Mouse (Mus musculus) forebrain, embryonic 13.5 days (tissue): ENCODE measurements around the gene Med4. TPM values are rescaled to one million over a fixed set of nuclear protein-coding genes. Genes with fewer than 3 reads are reported as not detected.
"Not testable (repeated sequence)": the region's sequence is repeated elsewhere in the genome, so short reads cannot be mapped to it uniquely, and the experiment has no call there.

Experiments
- ATAC-seq: fragments of 200-750 bp; cut with Nextera tagmentation; 2 replicates; pipeline ENCODE4 v1.8.0; 2017
- H3K27ac ChIP-seq: fragments of 300-500 bp; sonication (generic); 2 replicates; pipeline ENCODE4 v1.5.1; 2015; ENCODE audit warnings: inconsistent platforms, mild to moderate bottlenecking, moderate library complexity
- H3K27me3 ChIP-seq: fragments of 300-500 bp; sonication (generic); 2 replicates; pipeline ENCODE4 v1.6.1; 2015; ENCODE audit warnings: mild to moderate bottlenecking, inconsistent platforms
- H3K36me3 ChIP-seq: fragments of 300-500 bp; sonication (generic); 2 replicates; pipeline ENCODE4 v1.6.1; 2015; ENCODE audit warnings: mild to moderate bottlenecking, inconsistent platforms; ENCODE audit not compliant: poor library complexity, severe bottlenecking
- H3K4me1 ChIP-seq: fragments of 300-500 bp; sonication (generic); 2 replicates; pipeline ENCODE4 v1.6.1; 2015; ENCODE audit warnings: inconsistent platforms
- H3K4me2 ChIP-seq: fragments of 300-500 bp; sonication (generic); 2 replicates; pipeline ENCODE4 v1.6.1; 2015; ENCODE audit warnings: inconsistent platforms, mild to moderate bottlenecking, moderate library complexity
- H3K4me3 ChIP-seq: fragments of 300-500 bp; sonication (generic); 2 replicates; pipeline ENCODE4 v1.5.1; 2015; ENCODE audit warnings: mild to moderate bottlenecking, inconsistent platforms
- H3K9ac ChIP-seq: fragments of 300-500 bp; sonication (generic); 2 replicates; pipeline ENCODE4 v1.6.1; 2015; ENCODE audit warnings: mild to moderate bottlenecking, inconsistent platforms
- H3K9me3 ChIP-seq: fragments of 300-500 bp; sonication (generic); replicated peaks from 2 replicates; pipeline ENCODE4 v1.6.1; 2016; ENCODE audit warnings: inconsistent platforms
- WGBS: fragments of 180-500 bp; shearing (Covaris S2); methylation state at CpG from one replicate; pipeline ENCODE4 v1.1.7; 2015; 5-methylcytosine and 5-hydroxymethylcytosine counted together
- polyA plus RNA-seq: library from polyadenylated mRNA; unstranded; fragments of >200 nt; fragmentation: Nextera tagmentation; extraction: Ambion mirVana; gene quantifications from 2 replicates; pipeline ENCODE4 v1.2.1, GENCODE M21; 2015

The Med4 gene
- polyA plus RNA-seq, 1 experiment from 2014 or later, result 112 TPM

GRCm38 (mm10) chr14:73503237-73503933 lies 6.4 kb upstream of the Med4 start:
- Histone ChIP-seq H3K9ac (0 out of 2 replicates have a peak overlapping the region, but pooled peaks have one; percentile 26), H3K4me3 (no peak overlapping the region), H3K9me3 (no peaks in the 10 kb centered on the region), H3K4me2 (peak overlapping the region; percentile 20), H3K4me1 (peaks cover 26% of the 10 kb centered on the region), H3K27ac (peak overlapping the region; percentile 80), H3K36me3 (no peaks in the 10 kb centered on the region), H3K27me3 (no peaks in the 10 kb centered on the region)
- peak; percentile 81 for ATAC-seq
- WGBS, result 49% methylated on average over 13 of the region's 13 CpGs

GRCm38 (mm10) chr14:73506283-73506682 lies 3.5 kb upstream of the Med4 start:
- Histone ChIP-seq H3K27ac (no peak overlapping the region), H3K9me3 (no peaks in the 10 kb centered on the region), H3K4me3 (no peak overlapping the region), H3K9ac (no peak overlapping the region), H3K4me1 (peaks cover 35% of the 10 kb centered on the region), H3K36me3 (no peaks in the 10 kb centered on the region), H3K27me3 (no peaks in the 10 kb centered on the region), H3K4me2 (no peak overlapping the region)
- no peak for ATAC-seq
- WGBS, result 60% methylated on average over 8 of the region's 8 CpGs

- H3K9me3 ChIP-seq, result no peaks in the 10 kb centered on the region
- no peak for ATAC-seq
- H3K4me3 ChIP-seq, result no peak overlapping the region
- peaks cover 37% of the 10 kb centered on the region for H3K4me1 ChIP-seq
- WGBS, result 91% methylated on average over 15 of the region's 15 CpGs
- no peaks in the 10 kb centered on the region for H3K27me3 ChIP-seq
- no peak overlapping the region for H3K9ac ChIP-seq
- peaks cover 5% of the 10 kb centered on the region; the same call in 1 of the 2 replicates for H3K36me3 ChIP-seq
- no peak overlapping the region for H3K27ac ChIP-seq
- H3K4me2 ChIP-seq, result no peak overlapping the region
These were observed 2.6 kb upstream of the Med4 start for GRCm38 (mm10) chr14:73507200-73507599.

GRCm38 (mm10) chr14:73507702-73508376 lies 2.0 kb upstream of the Med4 start:
- WGBS, result 80% methylated on average over 11 of the region's 11 CpGs
- no peak for ATAC-seq

GRCm38 (mm10) chr14:73508630-73509395 lies 1.0 kb upstream of the Med4 start:
- H3K27me3 ChIP-seq, result no peaks in the 10 kb centered on the region
- H3K4me2 ChIP-seq, result no peak overlapping the region
- peaks cover 21% of the 10 kb centered on the region for H3K4me1 ChIP-seq
- H3K27ac ChIP-seq, result no peak overlapping the region
- no peak overlapping the region for H3K4me3 ChIP-seq
- no peak for ATAC-seq
- 93% methylated on average over 6 of the region's 6 CpGs for whole genome bisulfite sequencing
- no peak overlapping the region for H3K9ac ChIP-seq
- H3K9me3 ChIP-seq, result no peaks in the 10 kb centered on the region
- H3K36me3 ChIP-seq, result peaks cover 17% of the 10 kb centered on the region

More at GRCm38 (mm10) chr14:73507702-73508376, 2.0 kb upstream of the Med4 start:
- Histone ChIP-seq H3K4me3 (no peak overlapping the region), H3K9ac (no peak overlapping the region), H3K36me3 (peaks cover 11% of the 10 kb centered on the region), H3K27me3 (no peaks in the 10 kb centered on the region), H3K4me2 (no peak overlapping the region), H3K27ac (no peak overlapping the region), H3K9me3 (no peaks in the 10 kb centered on the region), H3K4me1 (peaks cover 30% of the 10 kb centered on the region)

GRCm38 (mm10) chr14:73524136-73524535 lies 14.3 kb downstream of the Med4 start:
- Histone ChIP-seq H3K9ac (no peak overlapping the region), H3K27ac (no peak overlapping the region), H3K4me1 (no peaks in the 10 kb centered on the region), H3K4me2 (no peak overlapping the region), H3K4me3 (no peak overlapping the region), H3K36me3 (no peaks in the 10 kb centered on the region), H3K27me3 (no peaks in the 10 kb centered on the region), H3K9me3 (no peaks in the 10 kb centered on the region)
- ATAC-seq, result no peak
- WGBS, result 73% methylated on average over 3 of the region's 3 CpGs

- no peaks in the 10 kb centered on the region for H3K4me1 ChIP-seq
- ATAC-seq, result peak; percentile 100
- WGBS, result under 1% methylated on average over 38 of the region's 41 CpGs
- no peaks in the 10 kb centered on the region for H3K36me3 ChIP-seq
- peak within 1 kb of the TSS; percentile 50 for H3K9ac ChIP-seq
- H3K27me3 ChIP-seq, result no peaks in the 10 kb centered on the region
- H3K27ac ChIP-seq, result peak within 1 kb of the TSS; percentile 80
- H3K4me2 ChIP-seq, result peak within 1 kb of the TSS; percentile 43
- peak within 1 kb of the TSS; percentile 45 for H3K4me3 ChIP-seq
- no peaks in the 10 kb centered on the region for H3K9me3 ChIP-seq
These were observed 15.1 kb downstream of the Med4 start, which contains the start of gene Sucla2 for GRCm38 (mm10) chr14:73524766-73525448. TSS of gene Sucla2 (plus strand) at chr14:73525319.

- not testable (repeated sequence) for H3K4me3 ChIP-seq, H3K9ac ChIP-seq, H3K4me1 ChIP-seq, H3K9me3 ChIP-seq, H3K4me2 ChIP-seq, H3K27ac ChIP-seq, H3K36me3 ChIP-seq, ATAC-seq, H3K27me3 ChIP-seq
- WGBS, result 86% methylated on average over 3 of the region's 3 CpGs
These were observed 18.8 kb downstream of the Med4 start for GRCm38 (mm10) chr14:73528661-73529060.

GRCm38 (mm10) chr14:73533755-73534465 lies 24.1 kb downstream of the Med4 start:
- ATAC-seq, result no peak
- Histone ChIP-seq H3K36me3 (no peaks in the 10 kb centered on the region), H3K9me3 (no peaks in the 10 kb centered on the region), H3K27me3 (0 out of 2 replicates have a peak, but pooled peaks cover 2% of the 10 kb centered on the region), H3K4me3 (no peak overlapping the region), H3K4me1 (no peaks in the 10 kb centered on the region), H3K4me2 (no peak overlapping the region), H3K9ac (no peak overlapping the region), H3K27ac (no peak overlapping the region)
- WGBS, result 73% methylated on average over 6 of the region's 6 CpGs

GRCm38 (mm10) chr14:73535641-73536040 lies 25.8 kb downstream of the Med4 start:
- H3K4me2 ChIP-seq, result no peak overlapping the region
- H3K9me3 ChIP-seq, result no peaks in the 10 kb centered on the region
- H3K4me3 ChIP-seq, result no peak overlapping the region
- no peaks in the 10 kb centered on the region for H3K4me1 ChIP-seq
- ATAC-seq, result no peak
- H3K27me3 ChIP-seq, result 0 out of 2 replicates have a peak, but pooled peaks cover 2% of the 10 kb centered on the region
- 91% methylated on average over 2 of the region's 2 CpGs for WGBS
- H3K36me3 ChIP-seq, result no peaks in the 10 kb centered on the region
- no peak overlapping the region for H3K9ac ChIP-seq
- no peak overlapping the region for H3K27ac ChIP-seq

GRCm38 (mm10) chr14:73543781-73544180 lies 34.0 kb downstream of the Med4 start:
- 10% methylated on average over 6 of the region's 6 CpGs for WGBS
- no peaks in the 10 kb centered on the region for H3K27me3 ChIP-seq
- ATAC-seq, result peak; percentile 84; the same call in 1 of the 2 replicates
- no peaks in the 10 kb centered on the region for H3K36me3 ChIP-seq
- no peaks in the 10 kb centered on the region for H3K9me3 ChIP-seq
- H3K27ac ChIP-seq, result no peak overlapping the region
- H3K4me2 ChIP-seq, result no peak overlapping the region
- H3K4me3 ChIP-seq, result no peak overlapping the region
- H3K4me1 ChIP-seq, result peaks cover 5% of the 10 kb centered on the region; the same call in 1 of the 2 replicates
- no peak overlapping the region for H3K9ac ChIP-seq
